Mouse (Mus musculus) adrenal gland, postnatal 36 days (tissue): ENCODE measurements at regions not wholly inside any gene's neighbourhood (a gene's known extent, or its start where the extent isn't known, plus 50 kb on each side); places are given as distances from the start of the nearest gene placed in this dataset.
A peak's percentile ranks its signal among the peaks of the same experiment; 100 is the strongest.

Experiments used
- DNase-seq, 2 experiments: peaks; one replicate each; pipeline ENCODE4 v3.0.0; 2021; ENCODE audit warnings: mixed read lengths in 1 of 2

DNA sequence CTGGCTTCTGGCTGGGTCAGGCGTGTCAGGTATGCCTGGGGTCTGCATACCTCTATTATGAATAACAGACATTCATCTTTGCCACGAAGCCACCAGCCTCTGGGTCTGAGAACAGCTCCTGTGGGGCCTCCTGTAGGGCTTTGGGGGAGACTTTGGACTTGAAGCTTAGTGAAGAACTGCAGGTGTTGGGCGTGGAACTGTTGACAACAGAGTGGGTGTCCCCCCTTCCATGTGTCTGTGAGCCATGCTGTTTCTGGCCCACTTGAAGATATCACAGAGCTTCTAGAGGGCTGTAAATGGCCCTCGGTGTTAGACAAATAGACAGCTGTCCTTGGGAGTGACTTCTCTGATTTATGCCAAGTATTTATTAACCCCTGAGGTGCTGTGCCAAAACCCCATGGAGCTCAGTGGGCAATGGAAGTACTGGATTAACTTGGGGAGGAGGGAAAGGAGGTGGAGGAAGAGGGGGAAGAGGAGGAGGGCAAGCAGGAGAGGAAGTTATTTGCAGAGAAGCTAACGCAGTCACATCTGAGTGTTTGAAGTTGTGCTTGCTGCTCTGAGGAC, 450.8 kb upstream of the Kcnab2 start:
- DNase-seq: no peak

- no peak for DNase-seq
These were observed 442.6 kb upstream of the Kcnab2 start for GRCm38 (mm10) chr4:152920261-152920660.

DNA sequence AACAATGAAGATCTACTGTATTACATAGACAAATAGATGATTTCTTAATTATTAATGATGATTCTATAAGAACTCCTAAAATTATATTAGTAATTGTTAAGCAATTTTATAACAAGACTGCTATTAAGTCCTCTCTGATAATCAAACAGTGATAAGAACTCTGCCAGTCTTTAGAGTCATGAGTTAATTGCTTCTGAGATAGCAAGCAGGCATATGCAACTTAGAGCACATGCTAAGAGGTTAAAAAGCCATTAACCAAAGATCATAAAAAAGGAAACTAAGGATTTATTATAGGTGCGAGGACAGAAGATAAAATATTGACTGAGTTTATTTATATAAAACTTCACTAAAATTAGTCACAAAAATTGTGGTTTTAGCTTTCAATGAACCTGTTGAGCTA, 442.2 kb upstream of the Kcnab2 start:
- no peak for DNase-seq

DNA sequence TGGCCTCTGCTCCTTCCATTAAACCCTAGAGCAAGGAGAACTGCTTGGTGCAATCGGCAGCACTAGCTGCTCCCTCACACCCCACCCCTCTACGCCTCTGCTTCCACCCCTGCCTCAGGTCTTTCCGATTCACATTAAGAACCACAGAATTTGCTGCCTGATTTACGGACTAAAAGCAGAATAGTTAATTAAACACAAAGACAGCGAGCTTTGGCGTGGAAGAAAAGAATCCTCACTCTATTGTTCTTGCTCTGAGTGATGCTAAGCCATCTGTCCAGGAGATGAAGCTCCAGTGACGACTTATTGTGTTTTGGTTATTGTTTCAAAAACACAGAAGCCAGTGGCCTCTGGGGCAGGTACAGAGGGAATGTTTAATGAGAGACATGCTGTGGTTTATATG, 438.9 kb upstream of the Kcnab2 start:
- no peak for DNase-seq

GRCm38 (mm10) chr4:152913497-152913896, 435.8 kb upstream of the Kcnab2 start:
- no peak for DNase-seq

- DNase-seq: no peak
These were observed 435.2 kb upstream of the Kcnab2 start for GRCm38 (mm10) chr4:152912846-152913245.

GRCm38 (mm10) chr4:152908235-152908634, 430.6 kb upstream of the Kcnab2 start:
- no peak for DNase-seq

- DNase-seq: no peak
These were observed 425.2 kb upstream of the Kcnab2 start for GRCm38 (mm10) chr4:152902851-152903250.

DNA sequence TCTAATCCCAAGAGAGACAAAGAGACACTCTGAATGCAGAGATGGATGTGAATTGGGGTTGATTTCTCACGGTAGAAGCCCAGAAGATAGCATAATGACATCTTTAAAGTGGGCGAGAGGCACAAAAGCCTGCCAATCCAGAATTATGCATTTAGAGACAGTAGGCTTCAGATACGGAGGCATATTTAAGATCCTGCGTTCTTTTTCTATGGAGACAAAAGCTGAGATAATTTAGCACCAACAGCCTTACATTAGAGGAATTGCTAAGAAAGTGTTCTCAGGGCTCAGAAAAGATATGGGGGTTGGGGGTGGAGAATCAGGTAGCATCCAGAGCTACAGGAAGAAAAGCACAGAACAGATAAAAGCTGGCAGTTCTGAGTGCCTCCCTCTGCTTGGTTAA, 422.4 kb upstream of the Kcnab2 start:
- DNase-seq: no peak

DNA sequence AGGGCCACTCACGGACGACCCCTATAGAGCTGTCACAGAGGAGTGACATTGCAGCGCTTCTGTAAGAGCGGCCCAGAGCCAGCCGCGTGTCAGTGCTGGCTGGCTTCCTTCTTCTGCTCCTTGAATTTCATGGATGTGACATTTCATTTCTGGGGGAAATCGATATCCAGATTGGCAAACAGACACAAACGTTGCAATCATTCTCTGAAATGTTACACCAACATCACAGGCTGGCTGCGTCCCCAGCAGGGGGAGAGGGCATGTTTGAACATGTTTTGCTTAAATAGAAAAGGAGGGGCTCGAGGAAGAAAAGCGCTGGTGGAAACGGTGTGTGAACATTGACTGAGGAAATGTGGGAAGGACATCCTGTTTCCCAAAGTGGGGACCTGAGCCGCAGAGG, 417.4 kb upstream of the Kcnab2 start:
- peak in 1 of 2 experiments; percentile 2 for DNase-seq

- no peak for DNase-seq
These were observed 415.3 kb upstream of the Kcnab2 start for GRCm38 (mm10) chr4:152892997-152893396.

DNA sequence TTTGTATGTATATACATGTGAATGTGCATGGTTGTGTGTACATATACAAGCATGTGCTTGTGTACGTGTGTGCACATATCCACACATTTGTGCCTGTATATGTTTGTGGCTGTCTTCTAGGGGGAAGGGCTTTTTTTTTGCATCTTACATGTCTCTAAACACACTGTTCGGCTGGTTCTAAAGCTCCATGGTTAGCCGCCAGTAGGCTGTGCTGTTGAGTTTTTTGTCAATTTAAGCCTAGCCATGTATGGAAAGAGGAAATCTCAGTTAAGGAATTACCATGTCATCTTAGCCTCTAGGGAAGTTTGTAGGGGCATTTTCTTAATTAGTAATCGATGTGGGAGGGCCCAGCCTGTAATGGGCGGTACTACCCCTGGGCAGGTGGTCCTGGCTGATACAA, 411.5 kb upstream of the Kcnab2 start:
- no peak for DNase-seq

DNA sequence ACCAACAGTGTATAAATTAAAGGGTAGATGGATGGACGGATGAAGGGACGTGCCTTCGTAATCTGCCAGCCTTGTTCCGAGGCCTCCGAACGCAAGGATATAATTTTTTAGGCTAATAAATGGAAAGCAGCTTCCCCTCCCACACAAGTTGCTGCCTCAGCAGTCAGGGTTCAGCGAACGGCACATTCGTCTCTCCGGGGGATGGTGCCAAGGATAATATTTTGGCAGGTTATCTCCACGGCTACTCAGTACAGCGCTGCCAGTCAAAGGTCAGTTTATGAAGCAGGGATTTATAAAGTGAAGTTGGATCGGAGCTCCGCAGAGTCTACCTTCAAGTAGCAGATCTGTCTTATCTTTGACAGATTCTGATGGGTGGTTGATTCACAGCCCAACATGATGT, 410.6 kb upstream of the Kcnab2 start:
- DNase-seq: peak in 1 of 2 experiments; percentile 4

DNA sequence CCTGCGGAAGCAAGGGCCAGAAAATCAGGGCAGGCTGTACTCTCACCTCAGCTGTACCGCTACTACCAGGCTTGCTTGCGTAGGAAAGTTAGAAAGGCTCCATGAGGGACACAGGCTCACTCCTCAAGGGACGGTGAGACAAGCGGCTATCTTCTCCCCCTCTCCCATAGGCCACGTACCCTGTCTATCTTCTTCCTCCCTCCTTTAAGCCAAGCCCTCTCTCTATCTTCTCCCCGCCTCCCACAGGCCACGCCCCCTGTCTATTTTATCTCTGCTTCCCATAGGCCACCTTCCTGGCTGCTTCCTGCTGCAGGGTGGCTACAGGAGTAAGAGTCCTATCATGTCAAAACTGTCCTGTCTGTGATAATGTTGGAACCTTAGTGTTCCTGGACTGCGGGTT, 409.1 kb upstream of the Kcnab2 start:
- DNase-seq: no peak

GRCm38 (mm10) chr4:152881433-152881930, 403.8 kb upstream of the Kcnab2 start:
- DNase-seq: no peak

DNA sequence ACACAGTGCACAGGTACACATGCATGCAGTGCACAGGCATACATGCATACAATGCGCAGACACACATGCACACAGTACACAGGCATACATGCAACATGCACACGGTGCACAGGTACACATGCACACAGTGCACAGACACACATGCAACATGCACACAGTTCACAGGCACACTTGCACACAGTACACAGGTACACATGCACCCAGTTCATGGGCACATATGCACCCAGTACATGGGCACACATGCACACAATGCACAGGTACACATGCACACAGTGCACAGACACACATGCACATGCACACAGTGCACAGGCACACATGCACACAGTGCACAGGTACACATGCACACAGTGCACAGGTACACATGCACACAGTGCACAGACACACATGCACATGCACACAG, 402.7 kb upstream of the Kcnab2 start:
- no peak for DNase-seq

DNA sequence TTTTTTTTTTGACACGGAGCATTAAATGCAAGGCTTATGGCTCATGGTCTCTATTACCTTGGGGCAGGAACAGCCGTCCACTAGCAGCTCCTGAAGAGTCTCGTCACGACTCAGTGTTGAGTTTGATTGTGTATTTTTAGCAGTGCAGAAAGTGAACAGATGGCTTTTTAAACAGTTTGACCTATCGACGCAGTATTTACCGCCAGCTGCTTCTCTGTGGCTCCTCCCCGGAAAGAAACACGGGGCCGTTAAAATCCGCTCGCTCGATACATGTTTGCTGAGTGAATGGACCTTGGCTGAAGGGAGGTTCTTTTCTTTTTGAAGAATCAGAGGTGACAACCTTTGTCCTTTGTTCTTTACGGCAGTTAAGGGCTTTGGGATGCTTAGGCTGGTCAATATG, 401.3 kb upstream of the Kcnab2 start:
- no peak for DNase-seq

GRCm38 (mm10) chr4:152878401-152878800, 400.7 kb upstream of the Kcnab2 start:
- DNase-seq: no peak

DNA sequence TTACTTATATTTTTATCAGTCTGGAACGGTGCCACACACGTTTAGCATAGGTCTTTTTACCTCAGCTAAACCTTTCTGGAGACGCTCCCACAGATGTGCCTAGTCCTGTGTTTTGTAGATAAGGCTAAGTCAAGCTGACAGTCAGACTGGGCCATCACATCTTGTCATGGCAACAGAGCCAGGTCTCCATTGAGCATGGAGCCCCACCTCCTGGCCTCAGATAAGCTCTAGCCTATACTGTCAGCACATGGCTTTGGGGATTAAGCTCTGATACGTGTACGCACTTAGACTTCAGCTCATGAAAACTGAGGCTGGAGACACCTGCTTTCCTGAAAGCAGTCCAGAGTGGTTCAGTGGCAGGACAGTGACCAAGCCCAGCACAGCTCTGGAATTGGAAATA, 392.4 kb upstream of the Kcnab2 start:
- DNase-seq: no peak

- DNase-seq: no peak
These were observed 388.2 kb upstream of the Kcnab2 start for GRCm38 (mm10) chr4:152865894-152866293.

GRCm38 (mm10) chr4:152862818-152863614, 385.3 kb upstream of the Kcnab2 start:
- no peak for DNase-seq

- DNase-seq: no peak
These were observed 381.5 kb upstream of the Kcnab2 start for GRCm38 (mm10) chr4:152859161-152859560.

DNA sequence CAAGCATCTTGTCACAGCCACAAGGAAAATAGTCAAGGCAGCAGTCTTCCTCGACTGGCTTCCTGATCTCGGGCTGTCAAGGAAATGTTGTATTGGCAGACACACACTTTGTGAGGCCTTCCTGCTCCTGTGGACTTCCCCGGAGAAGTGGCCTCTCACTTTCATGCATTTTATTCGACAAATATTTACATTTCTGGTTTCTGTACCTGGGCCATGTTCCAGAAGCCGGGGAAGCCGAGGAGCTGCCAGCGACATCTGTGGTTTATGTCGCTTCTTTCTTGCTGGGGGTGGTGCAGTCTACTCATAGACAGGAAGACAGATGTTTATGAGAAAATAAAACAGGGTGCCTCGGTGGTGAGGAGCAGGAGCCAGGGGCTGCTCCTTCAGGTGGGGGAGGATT, 372.5 kb upstream of the Kcnab2 start:
- no peak for DNase-seq

DNA sequence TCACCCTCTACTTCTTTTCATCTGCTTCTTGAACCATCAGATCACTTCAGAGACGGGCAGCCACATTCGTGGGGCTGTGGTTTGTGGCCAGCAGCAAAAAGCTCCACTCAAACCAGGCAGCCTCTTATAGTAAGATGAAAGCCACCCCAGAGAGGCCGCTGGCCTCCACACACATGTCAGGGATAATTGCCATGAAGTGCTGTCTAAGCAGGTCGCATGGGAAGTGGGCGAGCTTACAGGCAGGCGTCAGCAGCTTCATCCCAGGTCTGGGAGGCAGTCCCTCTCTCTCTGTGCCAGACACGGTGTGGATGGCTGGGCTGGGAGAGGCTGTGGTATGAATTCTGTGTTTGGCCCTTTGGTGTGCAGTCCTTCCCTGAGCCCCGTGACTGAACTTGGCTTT, 358.4 kb upstream of the Kcnab2 start:
- DNase-seq: no peak
